Mouse (Mus musculus) testis, adult 2 months (tissue): ENCODE results near the gene 4930452B06Rik.

Experiments used
- CTCF ChIP-seq: fragments of 200-500 bp; IDR thresholded peaks from 2 replicates; pipeline ENCODE4 v1.5.1; 2012; ENCODE audit warnings: low read depth, mild to moderate bottlenecking, inconsistent platforms, low read length, moderate library complexity; ENCODE audit not compliant: control insufficient read depth, insufficient read depth, insufficient replicate concordance
- POLR2A ChIP-seq: fragments of 200-500 bp; IDR thresholded peaks from 2 replicates; pipeline ENCODE4 v1.6.1; 2012; ENCODE audit warnings: low read depth, mild to moderate bottlenecking, inconsistent platforms, low read length, moderate library complexity; ENCODE audit not compliant: control insufficient read depth

- TF ChIP-seq CTCF (no peak), POLR2A (no peak)
Measured at GRCm38 (mm10) chr14:8660359-8660758, 5.7 kb downstream of the 4930452B06Rik start.
